Mouse (Mus musculus): ENCODE results near the gene Hoxd4. TPM values are rescaled to one million over a fixed set of nuclear protein-coding genes. Genes with fewer than 3 reads are reported as not detected.

The Hoxd4 gene
- polyA plus RNA-seq, 1 experiment from 2014 or later: not detected

- Histone ChIP-seq H3K27me3 (ENCODE audit: control insufficient read depth, insufficient read depth, low read length) (peaks cover 97% of the 10 kb centered on the region), H3K4me3 (ENCODE audit: low read depth, low read length) (no peak overlapping the region), H3K27ac (ENCODE audit: low read depth, low read length) (no peak overlapping the region), H3K9ac (ENCODE audit: low read length) (no peak overlapping the region), H3K9me3 (ENCODE audit: control insufficient read depth, low read length) (no peaks in the 10 kb centered on the region), H3K36me3 (ENCODE audit: control insufficient read depth, insufficient read depth, low read length) (no peaks in the 10 kb centered on the region), H3K4me1 (replicated peaks; ENCODE audit: control insufficient read depth, insufficient read depth, low read length) (peaks cover 4% of the 10 kb centered on the region), H3K4me2 (ENCODE audit: low read depth, low read length, severe bottlenecking) (no peak overlapping the region)
- WGBS: 2% methylated on average over 23 of the region's 23 CpGs
- DNase-seq (ENCODE audit: low spot score) (peak; percentile 58), ATAC-seq (replicated peaks; ENCODE audit: low FRiP score) (no peak)
These were observed 11.8 kb upstream of the Hoxd4 start for GRCm38 (mm10) chr2:74699664-74700545.

DNA sequence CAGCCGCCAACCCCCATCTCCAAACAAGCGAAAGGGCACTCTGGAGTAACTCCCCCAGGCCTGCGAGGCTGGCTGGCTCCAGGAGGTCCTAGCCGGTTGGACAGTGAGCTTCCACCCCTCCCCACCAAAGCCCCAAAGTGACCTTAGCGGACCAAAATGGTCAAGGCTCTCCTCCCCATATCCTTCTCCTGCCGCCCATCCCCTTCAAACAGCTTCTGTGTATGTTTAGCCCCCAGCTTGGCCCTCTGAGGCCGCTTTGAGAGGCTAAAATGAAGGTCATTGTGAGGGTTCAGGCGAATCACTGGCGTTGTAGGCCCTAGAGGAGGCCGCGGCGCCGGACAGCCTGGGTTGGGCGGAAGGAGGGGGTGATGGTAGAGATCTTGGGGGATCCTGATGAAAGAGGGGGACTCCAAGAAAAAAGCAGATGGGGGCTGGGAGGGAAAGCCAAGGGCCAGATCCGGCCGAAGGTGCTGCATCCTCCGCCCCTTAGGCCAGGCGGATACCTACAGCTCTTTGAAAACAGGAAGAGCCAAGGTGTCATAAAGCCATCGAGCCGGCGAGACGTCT is 11.1 kb upstream of the Hoxd4 start:
- ATAC-seq (replicated peaks; ENCODE audit: low FRiP score): no peak

DNA sequence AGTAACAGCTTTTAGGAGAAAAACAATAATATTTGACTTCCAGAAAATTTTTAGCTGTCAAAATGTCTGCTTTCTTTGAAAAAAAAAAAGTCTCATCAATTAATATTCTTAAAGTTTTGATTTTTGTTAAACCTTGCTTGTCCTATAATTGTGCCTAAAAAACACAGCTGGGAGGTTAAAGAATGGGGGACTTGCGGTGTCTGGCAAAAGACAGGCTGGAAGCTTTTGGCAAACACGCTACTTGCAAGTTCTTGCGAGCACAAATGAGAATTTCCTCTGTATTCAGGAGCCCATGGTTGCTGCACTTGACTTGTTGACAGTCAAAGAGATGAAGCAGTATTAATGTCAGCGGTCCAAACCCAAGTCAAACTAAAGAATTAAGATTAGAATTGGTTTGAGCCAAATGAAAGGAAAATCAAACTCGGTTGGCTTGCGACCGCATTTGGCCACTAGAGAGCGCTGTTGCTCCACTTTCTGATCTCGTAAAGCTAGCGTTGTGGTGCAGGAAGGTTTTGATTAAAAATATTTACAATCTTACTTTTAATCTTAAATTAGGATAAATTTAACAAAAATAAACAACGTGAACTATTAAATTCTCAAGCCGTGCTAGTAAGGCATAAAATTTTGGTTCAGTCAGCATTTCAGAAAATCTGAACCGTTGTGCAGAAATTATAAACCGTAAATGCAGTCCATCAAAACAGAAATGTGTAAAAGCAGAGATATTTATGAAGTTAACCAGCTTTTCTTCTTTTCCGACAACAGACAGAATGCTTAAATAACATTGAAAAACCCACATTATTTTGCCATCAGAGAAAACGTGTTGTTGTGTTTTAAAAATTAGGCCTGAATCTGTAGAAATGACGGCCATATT is 9.5 kb upstream of the Hoxd4 start:
- no peak overlapping the region for H3K9ac ChIP-seq (ENCODE audit: low read length)
- H3K4me1 ChIP-seq (replicated peaks; ENCODE audit: control insufficient read depth, insufficient read depth, low read length): peaks cover 9% of the 10 kb centered on the region
- ATAC-seq (replicated peaks; ENCODE audit: low FRiP score) (no peak), DNase-seq (ENCODE audit: low spot score) (peak; percentile 89)
- peaks cover 96% of the 10 kb centered on the region for H3K27me3 ChIP-seq (ENCODE audit: control insufficient read depth, insufficient read depth, low read length)
- no peak overlapping the region for H3K4me3 ChIP-seq (ENCODE audit: low read depth, low read length)
- H3K36me3 ChIP-seq (ENCODE audit: control insufficient read depth, insufficient read depth, low read length): no peaks in the 10 kb centered on the region
- no peaks in the 10 kb centered on the region for H3K9me3 ChIP-seq (ENCODE audit: control insufficient read depth, low read length)
- WGBS: 12% methylated on average over 17 of the region's 17 CpGs
- H3K4me2 ChIP-seq (ENCODE audit: low read depth, low read length, severe bottlenecking): no peak overlapping the region
- H3K27ac ChIP-seq (ENCODE audit: low read depth, low read length): no peak overlapping the region

More for the DNA sequence above, 11.1 kb upstream of the Hoxd4 start:
- DNase-seq (ENCODE audit: low spot score): peak; percentile 55
- Histone ChIP-seq H3K4me1 (replicated peaks; ENCODE audit: control insufficient read depth, insufficient read depth, low read length) (peaks cover 9% of the 10 kb centered on the region), H3K4me2 (ENCODE audit: low read depth, low read length, severe bottlenecking) (no peak overlapping the region), H3K4me3 (ENCODE audit: low read depth, low read length) (no peak overlapping the region), H3K9me3 (ENCODE audit: control insufficient read depth, low read length) (no peaks in the 10 kb centered on the region), H3K27me3 (ENCODE audit: control insufficient read depth, insufficient read depth, low read length) (peaks cover 97% of the 10 kb centered on the region), H3K36me3 (ENCODE audit: control insufficient read depth, insufficient read depth, low read length) (no peaks in the 10 kb centered on the region), H3K27ac (ENCODE audit: low read depth, low read length) (no peak overlapping the region), H3K9ac (ENCODE audit: low read length) (no peak overlapping the region)
- under 1% methylated on average over 22 of the region's 22 CpGs for WGBS

DNA sequence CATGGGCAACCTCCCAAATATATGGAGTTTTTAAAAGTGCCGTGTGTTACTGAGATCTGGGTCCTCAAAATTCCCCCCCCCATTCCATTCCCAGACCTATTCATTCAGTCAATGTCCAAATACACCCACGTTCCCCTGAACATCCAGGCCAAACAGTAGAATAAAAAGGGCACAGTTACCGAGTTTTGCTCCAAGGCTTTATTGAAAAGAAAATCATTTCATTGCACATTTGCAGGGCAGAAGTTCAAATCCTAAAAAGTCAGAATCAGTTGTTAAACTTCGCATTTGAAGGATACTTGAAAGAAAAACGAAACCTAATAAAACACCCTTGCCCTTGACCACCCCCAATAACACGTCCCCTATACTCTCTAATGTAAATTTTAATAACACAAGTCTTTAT is 8.9 kb upstream of the Hoxd4 start:
- H3K4me1 ChIP-seq (replicated peaks; ENCODE audit: control insufficient read depth, insufficient read depth, low read length): peaks cover 9% of the 10 kb centered on the region
- no peak overlapping the region for H3K9ac ChIP-seq (ENCODE audit: low read length)
- H3K27ac ChIP-seq (ENCODE audit: low read depth, low read length): no peak overlapping the region
- peaks cover 96% of the 10 kb centered on the region for H3K27me3 ChIP-seq (ENCODE audit: control insufficient read depth, insufficient read depth, low read length)
- ATAC-seq (replicated peaks; ENCODE audit: low FRiP score): no peak
- WGBS: 15% methylated on average over 6 of the region's 6 CpGs
- H3K4me3 ChIP-seq (ENCODE audit: low read depth, low read length): no peak overlapping the region
- no peak overlapping the region for H3K4me2 ChIP-seq (ENCODE audit: low read depth, low read length, severe bottlenecking)
- H3K9me3 ChIP-seq (ENCODE audit: control insufficient read depth, low read length): no peaks in the 10 kb centered on the region
- DNase-seq (ENCODE audit: low spot score): peak; percentile 31
- no peaks in the 10 kb centered on the region for H3K36me3 ChIP-seq (ENCODE audit: control insufficient read depth, insufficient read depth, low read length)

GRCm38 (mm10) chr2:74703317-74703716 is 8.4 kb upstream of the Hoxd4 start:
- ATAC-seq (replicated peaks; ENCODE audit: low FRiP score): no peak
- peak; percentile 50 for DNase-seq (ENCODE audit: low spot score)
- H3K9ac ChIP-seq (ENCODE audit: low read length): no peak overlapping the region

GRCm38 (mm10) chr2:74703720-74704392 is 7.9 kb upstream of the Hoxd4 start:
- no peak overlapping the region for H3K27ac ChIP-seq (ENCODE audit: low read depth, low read length)
- ATAC-seq (replicated peaks; ENCODE audit: low FRiP score) (no peak), DNase-seq (ENCODE audit: low spot score) (peak; percentile 57)
- H3K36me3 ChIP-seq (ENCODE audit: control insufficient read depth, insufficient read depth, low read length): no peaks in the 10 kb centered on the region
- H3K27me3 ChIP-seq (ENCODE audit: control insufficient read depth, insufficient read depth, low read length): peaks cover 96% of the 10 kb centered on the region
- H3K4me3 ChIP-seq (ENCODE audit: low read depth, low read length): no peak overlapping the region
- H3K4me1 ChIP-seq (replicated peaks; ENCODE audit: control insufficient read depth, insufficient read depth, low read length): peaks cover 6% of the 10 kb centered on the region
- no peaks in the 10 kb centered on the region for H3K9me3 ChIP-seq (ENCODE audit: control insufficient read depth, low read length)
- H3K9ac ChIP-seq (ENCODE audit: low read length): no peak overlapping the region
- H3K4me2 ChIP-seq (ENCODE audit: low read depth, low read length, severe bottlenecking): no peak overlapping the region
- 2% methylated on average over 26 of the region's 26 CpGs for WGBS

More at GRCm38 (mm10) chr2:74703317-74703716, 8.4 kb upstream of the Hoxd4 start:
- peaks cover 96% of the 10 kb centered on the region for H3K27me3 ChIP-seq (ENCODE audit: control insufficient read depth, insufficient read depth, low read length)
- no peaks in the 10 kb centered on the region for H3K9me3 ChIP-seq (ENCODE audit: control insufficient read depth, low read length)
- peaks cover 6% of the 10 kb centered on the region for H3K4me1 ChIP-seq (replicated peaks; ENCODE audit: control insufficient read depth, insufficient read depth, low read length)
- H3K27ac ChIP-seq (ENCODE audit: low read depth, low read length): no peak overlapping the region
- H3K4me3 ChIP-seq (ENCODE audit: low read depth, low read length): no peak overlapping the region
- no peak overlapping the region for H3K4me2 ChIP-seq (ENCODE audit: low read depth, low read length, severe bottlenecking)
- WGBS: 6% methylated on average over 10 of the region's 10 CpGs
- H3K36me3 ChIP-seq (ENCODE audit: control insufficient read depth, insufficient read depth, low read length): no peaks in the 10 kb centered on the region

DNA sequence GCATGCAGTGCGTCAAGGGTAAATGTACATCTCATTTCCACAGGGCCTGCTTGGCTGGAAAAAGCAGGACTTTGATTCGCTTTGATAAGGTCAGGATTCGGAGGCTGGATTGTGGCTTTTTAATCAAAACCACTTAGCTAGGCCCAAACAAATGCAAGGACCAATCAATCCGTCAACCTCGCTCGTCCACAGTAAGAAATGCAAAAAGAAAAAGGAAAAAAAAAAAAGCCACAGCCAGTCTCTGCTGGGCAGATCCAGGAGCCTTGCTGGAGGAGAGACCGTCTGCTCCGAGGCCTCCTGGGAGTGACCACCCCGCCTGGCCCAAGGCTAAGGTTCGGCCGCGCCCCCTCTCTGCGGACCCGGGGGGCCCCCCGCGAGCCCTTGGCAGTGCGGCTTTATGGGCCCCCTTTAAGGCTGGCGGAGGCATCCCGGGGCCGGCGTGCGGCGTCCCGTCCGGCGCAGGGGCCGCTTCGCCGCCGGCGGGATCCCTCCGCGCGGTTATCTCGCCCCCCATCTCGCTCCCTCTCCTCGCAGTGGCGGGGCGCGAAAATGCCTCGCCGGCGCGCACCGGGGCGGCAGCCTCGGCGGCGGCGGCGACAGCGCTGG is 7.2 kb upstream of the Hoxd4 start, which contains the start of gene Hoxd8:
TSS of gene Hoxd8 (plus strand) at position 223 of the 606 bp plus-strand sequence.
- ATAC-seq (replicated peaks; ENCODE audit: low FRiP score) (0 out of 2 replicates have a peak, but pooled peaks have one; percentile 33), DNase-seq (ENCODE audit: low spot score) (peak; percentile 74)
- peak within 1 kb of the TSS; percentile 6; the same call in 1 of the 2 replicates for H3K9ac ChIP-seq (ENCODE audit: low read length)
- no peak within 1 kb of the TSS for H3K27ac ChIP-seq (ENCODE audit: low read depth, low read length)
- H3K4me1 ChIP-seq (replicated peaks; ENCODE audit: control insufficient read depth, insufficient read depth, low read length): peaks cover 6% of the 10 kb centered on the region
- H3K27me3 ChIP-seq (ENCODE audit: control insufficient read depth, insufficient read depth, low read length): peaks cover 96% of the 10 kb centered on the region
- no peaks in the 10 kb centered on the region for H3K36me3 ChIP-seq (ENCODE audit: control insufficient read depth, insufficient read depth, low read length)
- H3K4me2 ChIP-seq (ENCODE audit: low read depth, low read length, severe bottlenecking): peak within 1 kb of the TSS; percentile 48
- no peaks in the 10 kb centered on the region for H3K9me3 ChIP-seq (ENCODE audit: control insufficient read depth, low read length)
- H3K4me3 ChIP-seq (ENCODE audit: low read depth, low read length): peak within 1 kb of the TSS; percentile 27
- 1% methylated on average over 37 of the region's 52 CpGs for WGBS

Measured in forebrain, embryonic 11.5 days (tissue).